Mouse (Mus musculus): ENCODE data around the gene Pcgf2.

Gene Pcgf2

DNA sequence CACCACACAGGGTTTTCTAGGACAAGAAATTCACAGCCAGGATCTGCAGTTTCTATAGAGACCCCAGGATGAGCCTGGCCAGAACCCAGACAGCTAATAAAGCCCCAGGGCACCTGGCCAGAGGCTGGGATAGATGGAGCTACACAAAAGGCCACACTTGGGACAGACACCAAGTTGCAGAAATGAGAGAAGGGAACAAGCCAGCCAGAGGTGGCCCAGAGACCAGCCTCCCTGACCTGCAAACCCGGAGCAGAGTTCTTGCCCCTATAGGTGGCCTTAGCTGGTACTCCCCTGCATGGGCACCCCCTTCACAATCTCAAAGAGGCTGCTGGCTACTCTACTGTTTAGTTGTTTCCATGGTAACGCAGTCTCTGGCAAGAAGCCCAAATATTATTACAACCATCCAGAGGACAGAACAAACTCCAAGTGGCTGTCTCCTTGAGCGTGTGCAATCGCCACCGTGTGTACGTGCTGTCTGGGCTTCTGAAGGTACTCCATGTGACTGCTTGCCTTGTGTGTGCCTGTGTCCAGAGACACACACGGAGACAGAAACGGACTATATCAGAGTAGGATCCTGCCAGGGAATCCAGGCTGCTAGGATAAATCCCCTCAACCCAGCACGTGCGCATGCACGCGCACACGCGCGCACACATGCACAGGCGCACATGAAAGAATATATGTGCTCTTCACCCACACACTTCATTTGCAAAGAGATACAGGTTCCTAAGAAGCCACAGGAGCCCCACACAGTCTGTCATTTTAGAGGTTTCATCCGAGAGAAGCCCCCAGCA is 5.2 kb downstream of the Pcgf2 start:
- DNase-seq = peak; percentile 66

DNA sequence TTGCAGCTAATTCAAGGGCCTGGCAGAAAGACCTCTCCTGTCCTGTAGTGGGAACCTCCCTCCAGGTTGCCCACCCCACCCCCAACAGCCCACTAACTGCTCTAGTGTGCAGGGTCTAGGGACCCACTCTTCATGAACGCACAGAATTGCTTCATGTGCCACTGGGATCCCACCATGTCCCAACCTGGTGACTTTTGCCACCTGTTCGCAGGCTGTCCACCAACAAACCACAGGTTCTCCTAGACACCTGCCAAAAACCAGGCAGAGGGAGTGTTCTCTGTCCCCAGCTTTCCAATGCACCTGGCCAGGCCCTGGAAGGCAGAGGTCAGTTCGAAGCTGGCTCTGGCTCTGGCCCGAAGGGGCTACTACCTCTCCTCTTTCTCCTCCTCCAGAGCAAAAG is 5.9 kb downstream of the Pcgf2 start:
- no peak for DNase-seq

DNA sequence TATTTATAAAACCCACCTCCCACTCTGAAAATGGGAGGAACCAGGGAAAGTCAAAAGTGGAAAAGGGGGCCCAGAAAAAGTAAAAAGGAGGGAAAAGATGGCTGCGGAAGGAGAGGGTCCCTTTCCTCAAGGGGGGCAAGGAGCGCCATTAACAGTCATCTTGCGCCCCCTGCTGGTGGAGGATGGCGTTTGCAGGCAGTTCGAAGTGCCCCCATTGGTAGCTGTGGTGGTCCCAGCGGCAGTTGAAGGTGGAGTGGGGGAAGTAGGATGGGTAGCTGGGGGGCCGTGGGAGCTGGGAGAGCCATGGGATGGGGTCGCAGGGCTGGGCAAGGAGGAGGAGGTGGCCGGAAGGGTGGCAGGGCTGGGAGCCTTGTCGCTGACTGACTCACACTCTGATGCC is 10.4 kb downstream of the Pcgf2 start:
- DNase-seq = peak; percentile 65

DNA sequence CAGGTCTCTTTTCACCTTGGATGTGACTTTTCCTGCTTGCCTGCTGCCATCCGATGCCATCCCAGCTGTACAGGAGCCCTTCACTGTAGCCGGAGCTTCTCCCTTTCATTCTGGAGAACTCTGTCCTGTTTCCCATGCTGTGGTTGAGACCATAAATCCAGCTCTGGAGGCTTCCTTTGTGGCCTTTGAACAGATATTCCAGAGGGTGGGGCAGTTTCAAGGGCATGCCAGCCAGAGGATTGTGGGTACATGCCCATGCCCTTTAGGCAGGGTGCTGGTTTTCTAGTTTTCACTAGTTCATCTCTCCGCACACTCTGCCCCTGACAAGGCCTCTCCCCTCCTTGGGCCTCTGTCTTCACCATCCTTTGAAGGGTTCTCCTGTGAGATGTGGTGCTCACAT is 13.2 kb downstream of the Pcgf2 start:
- DNase-seq = no peak

DNA sequence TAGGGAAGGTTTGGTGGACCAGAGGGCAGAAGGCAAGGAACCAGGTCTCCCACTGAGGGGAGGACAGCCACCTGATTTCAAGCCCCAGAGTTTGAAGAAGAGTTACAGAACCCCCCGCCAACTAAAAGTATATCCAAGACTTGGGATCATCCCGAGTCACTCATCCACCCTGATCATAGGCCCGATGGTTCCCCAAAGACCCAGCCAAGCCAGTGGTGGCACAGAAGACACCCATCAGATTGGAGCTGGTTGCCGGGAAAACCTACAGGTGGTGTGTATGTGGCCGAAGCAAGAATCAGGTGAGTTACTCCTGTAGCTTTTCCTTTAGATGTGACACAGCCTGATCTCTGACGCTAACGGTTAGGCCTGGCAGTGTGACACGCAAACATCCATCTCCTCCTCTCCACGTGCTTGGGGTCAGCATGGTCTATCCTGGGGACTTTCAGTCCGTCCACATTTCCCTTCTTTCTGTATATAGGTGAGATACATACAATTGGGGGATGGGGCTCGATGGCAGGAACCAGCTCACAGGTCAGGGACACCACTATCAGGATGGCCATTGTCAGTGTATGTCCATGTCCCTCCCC is 13.9 kb downstream of the Pcgf2 start:
- DNase-seq = peak; percentile 59

DNA sequence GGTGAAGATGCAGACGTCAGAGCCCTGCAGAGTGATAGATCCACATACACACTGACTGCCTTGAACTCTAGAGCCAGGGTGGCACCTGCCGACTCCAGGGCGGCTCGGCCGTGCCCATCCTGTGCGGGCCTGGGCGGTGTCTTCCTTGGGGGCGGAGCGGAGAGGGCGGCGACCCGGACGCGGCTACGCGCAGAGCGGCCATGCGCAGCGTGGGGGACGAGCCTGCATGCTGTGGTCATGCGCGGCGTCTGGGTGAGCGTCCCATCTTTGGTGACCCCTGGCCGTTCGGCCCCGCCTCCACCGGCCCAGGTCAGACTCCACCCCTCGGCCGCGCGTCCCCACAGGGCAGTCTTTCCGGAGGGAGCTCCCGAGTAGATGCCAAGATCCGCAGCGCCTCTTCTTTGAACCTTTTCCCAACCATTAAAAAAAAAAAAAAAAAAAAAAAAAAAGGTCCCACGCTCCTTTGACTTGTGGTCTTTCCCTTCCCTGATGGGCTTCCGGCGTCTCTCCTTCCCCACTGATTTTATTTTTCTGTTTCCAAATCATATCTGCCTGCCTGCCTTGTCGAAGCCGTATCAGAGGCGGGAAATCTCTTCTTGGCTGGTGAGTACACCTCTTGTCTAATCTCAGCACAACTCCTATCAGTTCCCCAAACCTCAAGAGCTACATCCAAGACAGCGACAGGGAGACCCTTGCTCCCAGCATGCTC is 14.5 kb downstream of the Pcgf2 start, which contains the start of gene Cisd3:
Gene Cisd3 (plus strand): TSS at position 214 of the 709 bp plus-strand sequence.
- DNase-seq = peak; percentile 95

DNA sequence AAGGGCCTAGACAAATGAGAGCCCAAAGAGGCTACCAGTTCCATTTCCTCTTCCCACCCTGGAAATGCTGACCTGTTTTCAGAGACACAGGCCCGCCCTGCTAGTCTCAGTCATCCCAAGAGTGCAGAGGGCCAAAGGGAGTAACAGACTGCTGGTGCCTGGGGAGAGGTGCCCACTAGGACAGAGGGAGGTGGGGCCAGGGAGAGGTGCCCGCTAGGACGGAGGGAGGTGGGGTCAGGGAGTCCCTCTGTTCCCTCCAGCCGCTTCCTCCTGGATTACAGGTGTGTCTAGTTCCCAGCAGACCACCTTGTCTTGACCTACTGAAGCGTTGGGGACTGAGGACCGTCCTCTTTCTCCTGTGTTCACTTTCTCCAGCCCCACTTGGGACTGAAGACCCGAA is 15.5 kb downstream of the Pcgf2 start:
- DNase-seq = peak; percentile 60

DNA sequence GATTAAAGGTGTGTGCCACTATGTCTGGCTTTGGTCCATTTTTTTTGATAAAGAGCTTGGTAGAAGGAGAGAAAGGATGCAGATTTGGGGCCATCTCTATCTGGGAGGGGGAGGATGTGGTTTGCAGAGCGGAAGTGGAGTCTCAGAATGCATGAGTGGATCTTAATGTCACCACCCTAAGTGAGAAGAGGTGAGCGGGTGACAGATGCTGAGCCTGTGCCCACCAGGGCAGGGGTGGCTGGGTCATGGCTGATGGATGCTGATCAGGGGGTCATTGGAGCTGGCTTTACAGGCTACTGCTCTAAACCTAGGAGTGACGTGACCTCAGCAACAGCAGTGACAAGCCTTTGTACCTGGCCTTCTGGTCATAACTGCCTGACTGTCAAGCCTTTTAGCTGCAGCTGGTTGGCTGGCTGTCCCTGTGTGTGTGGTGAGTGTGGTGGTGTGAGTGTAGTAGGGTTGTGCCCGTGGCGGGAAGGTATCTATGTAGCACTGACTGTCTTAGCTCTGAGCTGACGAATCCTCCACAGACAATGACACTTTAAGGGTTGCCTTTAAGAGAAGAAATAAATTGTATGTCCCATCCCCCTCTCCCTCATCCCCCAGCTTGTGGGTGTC is 16.1 kb downstream of the Pcgf2 start:
- no peak for DNase-seq

DNA sequence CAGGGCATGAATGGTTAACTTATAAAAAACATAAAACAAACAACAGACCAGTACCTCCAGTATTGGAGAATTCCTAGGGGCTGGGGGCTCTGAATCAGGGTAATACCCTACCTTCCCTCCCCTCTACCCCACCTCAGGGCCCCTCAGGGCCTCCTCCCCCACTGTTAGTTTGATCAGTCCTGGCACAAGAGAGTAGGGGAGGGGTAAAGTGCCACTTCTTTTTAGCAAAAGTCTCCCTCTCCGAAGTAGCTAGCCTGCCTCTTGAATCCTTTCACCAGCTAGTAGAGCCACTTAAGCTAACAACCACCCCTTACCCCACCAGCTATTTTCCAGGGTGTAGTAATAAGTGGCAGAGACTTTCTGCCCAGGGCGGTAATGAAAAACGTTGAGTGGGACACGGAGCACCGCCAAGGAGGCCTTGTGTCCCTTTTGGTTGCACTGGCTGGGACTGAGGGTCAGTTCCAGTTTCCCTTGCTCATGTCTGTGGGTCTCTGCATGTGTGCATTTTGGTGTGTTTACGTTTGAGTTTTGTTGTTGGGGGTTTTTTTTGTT is 17.7 kb downstream of the Pcgf2 start:
- no peak for DNase-seq

DNA sequence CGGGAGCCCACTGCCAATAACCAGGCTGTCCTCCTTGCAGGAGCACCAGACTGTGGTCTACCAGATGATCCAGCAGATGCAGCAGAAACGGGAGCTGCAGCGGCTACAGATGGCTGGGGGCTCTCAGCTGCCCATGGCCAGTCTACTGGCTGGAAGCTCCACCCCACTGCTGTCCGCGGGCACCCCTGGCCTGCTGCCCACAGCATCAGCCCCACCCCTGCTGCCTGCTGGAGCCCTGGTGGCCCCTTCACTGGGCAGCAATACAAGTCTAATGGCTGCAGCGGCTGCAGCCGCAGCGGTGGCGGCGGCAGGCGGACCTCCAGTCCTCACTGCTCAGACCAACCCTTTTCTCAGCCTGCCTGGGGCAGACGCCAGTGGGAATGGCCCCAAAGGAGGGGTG is 19.9 kb downstream of the Pcgf2 start:
- DNase-seq = no peak

DNA sequence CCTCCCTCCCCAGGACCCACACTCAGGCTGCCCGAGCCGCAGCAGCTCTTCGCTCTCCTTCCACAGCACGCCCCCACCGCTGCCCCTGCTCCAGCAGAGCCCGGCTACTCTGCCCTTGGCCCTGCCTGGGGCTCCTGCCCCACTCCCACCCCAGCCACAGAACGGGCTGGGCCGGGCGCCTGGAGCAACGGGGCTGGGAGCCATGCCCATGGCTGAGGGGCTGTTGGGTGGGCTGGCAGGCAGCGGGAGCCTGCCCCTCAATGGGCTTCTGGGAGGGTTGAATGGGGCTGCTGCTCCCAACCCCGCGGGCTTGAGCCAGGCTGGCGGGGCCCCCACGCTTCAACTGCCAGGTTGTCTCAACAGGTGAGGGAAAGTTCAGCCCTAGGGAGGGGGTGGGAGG is 22.0 kb downstream of the Pcgf2 start:
- no peak for DNase-seq

DNA sequence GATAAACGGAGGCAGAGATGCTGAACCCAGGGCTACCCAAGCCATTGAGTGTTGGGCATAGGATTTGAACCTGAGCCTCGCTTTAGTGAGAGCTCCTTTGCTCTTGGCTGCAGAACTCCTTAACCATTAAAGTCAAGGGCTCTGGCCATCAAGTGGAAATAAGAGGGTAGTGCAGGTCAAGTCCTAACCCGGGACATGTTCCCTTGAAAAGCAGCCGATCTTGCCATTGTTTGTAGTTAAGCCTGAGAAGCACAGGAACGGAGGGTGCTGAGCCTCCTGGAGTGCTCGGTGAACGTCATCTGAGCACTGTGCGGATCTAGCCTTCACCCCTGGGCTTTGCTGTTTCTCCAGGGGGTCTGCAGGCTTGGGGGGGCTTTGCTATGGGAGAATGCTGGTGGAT is 22.5 kb downstream of the Pcgf2 start:
- no peak for DNase-seq

DNA sequence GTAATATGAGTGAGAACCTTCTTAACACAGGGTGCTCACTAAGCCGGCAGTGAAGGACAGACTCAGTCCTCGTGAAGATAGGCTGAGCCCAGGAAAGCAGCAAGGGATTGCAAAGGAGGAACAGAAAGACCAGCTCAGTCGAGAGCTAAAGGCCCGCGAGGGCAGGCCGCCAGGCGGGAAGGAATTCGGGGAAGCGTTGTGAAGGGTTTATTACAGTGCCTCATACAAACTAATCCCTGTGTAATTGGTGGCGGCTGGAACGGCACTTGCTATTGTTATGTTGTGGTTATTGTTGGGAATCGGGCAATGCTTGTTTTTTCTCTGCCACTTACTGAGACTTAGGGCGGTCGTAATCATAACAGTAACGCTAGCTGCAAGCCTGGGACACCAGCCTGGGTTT is 22.9 kb downstream of the Pcgf2 start:
- DNase-seq = no peak

DNA sequence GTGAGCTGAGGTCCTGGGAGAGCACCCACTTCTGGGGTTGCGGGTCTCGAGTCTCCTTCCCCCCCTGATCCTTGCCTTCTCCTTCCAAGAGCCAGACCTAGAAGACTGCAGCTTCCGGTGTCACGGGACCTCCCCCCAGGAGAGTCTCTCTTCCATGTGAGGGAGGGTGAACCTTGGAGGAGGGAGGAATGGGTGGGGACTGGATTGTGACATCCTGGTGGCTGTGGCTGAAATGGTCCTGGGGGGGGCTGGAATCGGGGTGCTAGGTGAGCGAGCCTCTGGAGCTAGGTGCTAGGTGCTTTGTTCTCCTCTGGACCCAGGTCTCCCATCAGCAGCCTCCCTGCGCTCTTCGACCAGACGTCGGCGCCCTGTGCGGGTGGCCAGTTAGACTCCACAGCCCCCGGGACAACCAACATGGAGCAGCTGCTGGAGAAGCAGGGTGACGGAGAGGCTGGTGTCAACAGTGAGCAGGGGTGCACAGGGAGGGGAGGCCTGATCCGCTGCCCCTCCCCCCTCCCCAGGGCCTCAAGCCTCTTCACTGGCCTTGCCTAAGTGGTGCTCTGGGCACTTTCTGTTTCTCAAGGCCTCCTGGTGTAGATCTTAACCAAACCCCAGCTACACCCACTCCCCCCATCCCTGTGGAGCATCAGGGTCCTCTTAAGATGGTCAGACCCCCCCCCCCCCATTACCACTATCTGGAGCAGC is 24.1 kb downstream of the Pcgf2 start:
- no peak for DNase-seq

DNA sequence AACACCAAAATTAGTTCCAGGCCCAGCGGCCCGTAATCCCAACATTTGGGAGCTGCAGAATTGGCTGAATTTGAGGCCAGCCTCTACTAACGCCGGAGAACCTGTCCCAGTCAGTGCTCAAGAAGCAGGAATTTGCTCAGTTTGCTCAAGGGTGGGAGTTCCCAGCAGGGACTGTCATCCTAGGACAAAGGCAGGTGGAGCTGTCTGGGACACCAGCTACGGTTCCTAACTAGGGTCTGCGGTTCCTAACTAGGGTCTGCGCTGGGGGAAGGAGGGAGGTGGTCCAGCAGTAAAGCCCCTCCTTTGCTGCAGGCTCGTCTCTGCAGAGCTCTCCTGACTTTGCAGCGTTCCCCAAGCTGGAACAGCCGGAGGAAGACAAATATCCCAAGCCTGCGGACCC is 27.1 kb downstream of the Pcgf2 start:
- DNase-seq = no peak

DNA sequence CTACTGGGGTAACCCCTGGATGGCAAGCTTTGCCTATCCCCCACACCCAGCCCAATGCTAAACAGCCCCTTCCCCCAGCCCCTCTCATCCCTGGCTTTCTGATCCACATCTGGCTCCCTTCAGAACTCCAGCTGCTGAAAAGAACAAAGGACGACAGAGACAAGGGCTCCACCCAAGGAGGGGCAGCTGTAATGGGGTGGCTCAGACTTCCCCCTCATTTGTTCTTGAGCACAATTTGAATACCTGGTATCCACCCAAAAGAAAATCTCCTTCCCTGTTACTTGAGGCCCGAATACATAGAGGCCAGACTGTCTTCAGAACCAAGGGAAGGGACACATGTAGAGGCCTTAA is 29.1 kb downstream of the Pcgf2 start:
- DNase-seq = no peak

DNA sequence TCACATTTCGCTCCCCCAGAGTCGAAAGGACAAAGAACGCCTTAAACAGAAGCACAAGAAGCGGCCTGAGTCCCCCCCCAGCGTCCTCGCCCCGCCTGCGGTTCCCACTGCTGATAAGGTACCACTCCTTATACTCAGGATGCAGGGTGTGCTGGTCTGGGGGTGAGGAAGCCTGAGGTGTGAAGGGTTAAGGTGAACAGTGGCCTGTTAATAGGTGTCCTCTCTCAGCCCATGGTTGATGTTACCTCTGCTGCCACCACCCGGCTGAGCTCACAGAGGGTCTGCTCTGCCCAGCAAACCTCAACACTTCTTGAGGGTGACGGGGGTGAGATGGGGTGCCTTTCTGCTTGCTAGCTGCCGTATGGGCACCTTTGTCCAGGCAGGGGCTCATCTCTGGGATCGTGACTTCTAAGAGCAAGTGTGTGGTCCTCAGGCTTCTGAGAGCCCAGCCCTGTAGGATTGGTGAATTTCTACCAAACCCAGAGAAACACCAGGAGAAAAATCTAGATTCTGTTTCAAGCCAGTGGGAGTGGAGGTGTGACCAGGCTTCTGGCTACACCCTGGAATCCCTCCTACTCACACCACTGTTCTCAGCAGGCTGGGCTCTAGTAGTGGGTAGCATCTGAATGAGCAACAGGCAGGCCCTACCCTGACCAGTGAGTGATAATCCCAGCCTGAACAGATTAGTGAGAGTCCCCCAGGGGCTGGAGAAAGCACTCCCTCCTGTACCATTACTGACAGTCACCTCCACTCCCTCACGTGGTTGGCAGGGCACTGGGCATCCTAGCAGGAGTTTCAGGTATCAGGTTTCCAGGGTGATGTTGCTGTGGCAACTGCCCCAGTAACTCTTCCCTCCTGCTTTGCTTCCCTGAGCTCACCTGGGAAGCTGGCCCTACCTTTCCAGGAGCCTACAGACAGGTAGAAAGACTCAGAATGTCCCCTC is 29.8 kb downstream of the Pcgf2 start:
- no peak for DNase-seq

DNA sequence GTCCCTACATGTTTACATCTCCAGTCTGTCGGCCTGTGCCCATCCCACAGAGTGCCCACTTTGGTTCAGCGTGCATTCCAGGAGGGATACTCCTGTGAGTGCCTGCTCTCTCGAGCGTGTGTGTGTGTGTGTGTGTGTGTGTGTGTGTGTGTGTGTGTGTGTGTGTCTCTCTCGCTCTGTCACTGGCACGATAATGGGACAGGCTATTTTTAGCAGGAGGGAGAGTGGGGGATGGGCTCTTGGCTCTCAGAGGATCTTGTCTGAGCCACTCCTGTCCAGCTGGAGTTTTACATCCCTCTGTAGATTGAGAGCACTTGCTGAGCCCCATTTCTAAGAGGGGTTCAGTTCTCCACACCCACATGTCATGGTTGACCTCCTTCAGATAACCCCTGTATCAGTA is 30.5 kb downstream of the Pcgf2 start:
- DNase-seq = no peak

DNA sequence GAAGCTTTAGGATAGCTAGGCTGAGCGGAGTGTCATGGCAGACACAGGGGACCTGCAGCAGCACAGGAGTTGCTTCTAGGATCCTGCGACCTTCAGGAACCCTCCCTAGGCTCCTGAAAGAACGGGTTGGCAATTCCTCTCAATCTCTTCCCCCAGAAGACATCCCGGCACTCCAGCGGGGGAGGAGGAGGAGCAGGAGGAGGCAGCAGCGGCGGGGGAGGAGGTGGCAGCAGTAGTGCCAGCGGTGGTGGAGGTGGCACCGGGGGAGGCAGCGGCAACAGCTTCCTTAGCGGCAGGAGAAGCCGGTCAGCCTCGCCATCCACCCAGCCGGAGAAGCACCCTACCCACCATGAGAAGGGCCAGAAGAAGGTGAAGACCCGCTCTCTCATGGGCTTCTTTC is 31.0 kb downstream of the Pcgf2 start:
- no peak for DNase-seq

DNA sequence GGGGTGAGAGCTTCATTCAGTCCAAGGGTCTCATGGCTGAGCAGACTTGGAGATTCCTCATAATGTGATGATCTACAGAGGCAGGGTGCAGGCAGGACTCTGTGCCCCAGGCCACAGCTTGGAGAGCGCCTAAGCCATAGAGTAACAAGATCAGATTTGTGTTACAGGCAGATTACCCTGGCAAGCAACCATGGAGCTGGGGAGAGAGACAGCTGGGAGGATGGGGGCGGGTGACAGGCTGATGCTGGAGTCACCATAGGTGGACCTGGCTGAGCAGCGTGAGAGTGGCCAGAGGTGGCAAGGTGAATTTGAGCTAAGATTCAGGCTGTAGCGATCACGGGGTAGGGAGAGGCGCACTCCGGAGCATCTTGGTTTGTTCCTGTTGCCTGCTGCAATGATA is 32.1 kb downstream of the Pcgf2 start:
- no peak for DNase-seq

DNA sequence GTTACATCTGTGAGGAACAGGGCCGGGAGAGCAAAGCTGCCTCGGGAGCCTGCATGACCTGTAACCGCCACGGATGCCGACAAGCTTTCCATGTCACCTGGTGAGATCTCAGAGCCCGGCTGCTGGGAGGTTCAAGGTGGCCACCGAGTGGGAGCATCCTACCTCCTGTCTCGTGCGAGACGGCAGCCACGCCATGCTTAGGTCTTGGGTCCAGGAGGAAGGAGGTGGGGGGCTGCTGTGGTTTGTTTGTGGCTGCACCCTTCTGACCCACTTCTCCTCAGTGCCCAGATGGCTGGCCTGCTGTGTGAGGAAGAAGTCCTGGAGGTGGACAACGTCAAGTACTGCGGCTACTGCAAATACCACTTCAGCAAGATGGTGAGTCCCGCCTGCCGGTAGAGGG is 33.5 kb downstream of the Pcgf2 start:
- DNase-seq = no peak

DNA sequence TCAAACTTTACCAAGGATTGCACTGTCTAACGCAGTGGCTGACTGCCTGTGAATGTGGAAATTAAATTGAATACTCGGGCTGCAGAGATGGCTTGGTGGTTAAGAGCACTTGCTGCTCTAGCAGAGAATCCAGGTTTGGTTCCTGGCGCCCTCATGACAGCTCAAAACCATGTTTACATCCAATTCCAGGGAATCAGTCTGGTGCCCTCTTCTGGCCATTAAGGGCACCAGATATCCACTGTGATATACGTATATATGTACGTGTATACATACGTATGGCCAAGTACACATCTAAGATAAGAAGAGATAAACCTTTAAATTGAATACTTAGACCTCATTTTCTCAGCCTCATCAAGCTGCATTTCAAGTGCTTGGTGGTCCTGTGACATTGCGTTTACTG is 34.1 kb downstream of the Pcgf2 start:
- no peak for DNase-seq

Measured in cerebellum, adult 9-11 months (tissue).